Mouse (Mus musculus) spleen, postnatal 36 days (tissue): ENCODE results near the gene Ect2.

Experiments used
- DNase-seq, 2 experiments: peaks; one replicate each; pipeline ENCODE4 v3.0.0; 2022; ENCODE audit warnings: low spot score in 2 of 2, mixed read lengths in 1 of 2

The Ect2 gene

DNA sequence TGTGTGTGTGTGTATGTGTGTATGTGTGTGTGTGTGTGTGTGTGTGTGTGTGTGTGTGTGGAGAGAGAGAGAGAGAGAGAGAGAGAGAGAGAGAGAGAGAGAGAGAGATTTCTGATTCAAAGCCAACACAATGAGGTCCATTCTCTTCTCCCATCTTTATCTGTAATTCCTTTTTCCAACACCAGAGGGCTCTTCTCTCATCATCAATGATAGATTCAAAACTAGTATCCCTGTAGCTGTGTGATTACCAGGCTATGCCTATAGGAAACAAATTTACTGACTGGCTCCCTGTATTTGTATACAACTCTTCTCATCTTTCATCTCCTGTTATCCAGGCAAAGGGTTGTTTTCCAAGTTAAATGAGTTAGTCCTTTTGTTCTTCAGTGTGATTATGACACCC, 86.5 kb downstream of the Ect2 start:
- no peak for DNase-seq

DNA sequence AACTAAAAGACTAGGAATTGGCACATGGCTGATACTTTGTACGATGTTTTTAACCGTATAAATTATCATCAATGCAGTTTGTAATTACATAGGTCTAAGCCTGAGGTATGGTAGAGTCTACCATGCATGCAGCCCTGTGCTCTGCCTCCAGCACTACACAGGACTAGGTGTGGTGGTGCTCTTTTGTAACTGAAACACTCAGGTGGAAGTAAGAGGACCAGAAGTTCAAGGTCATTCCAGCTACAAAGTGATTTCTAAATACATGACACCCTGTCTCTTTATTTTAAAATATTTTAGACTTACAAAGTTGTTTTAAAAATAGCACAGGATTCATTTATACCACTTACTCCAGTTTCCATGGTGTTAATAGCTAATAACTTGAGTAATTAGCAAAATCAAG, 88.8 kb downstream of the Ect2 start:
- no peak for DNase-seq

DNA sequence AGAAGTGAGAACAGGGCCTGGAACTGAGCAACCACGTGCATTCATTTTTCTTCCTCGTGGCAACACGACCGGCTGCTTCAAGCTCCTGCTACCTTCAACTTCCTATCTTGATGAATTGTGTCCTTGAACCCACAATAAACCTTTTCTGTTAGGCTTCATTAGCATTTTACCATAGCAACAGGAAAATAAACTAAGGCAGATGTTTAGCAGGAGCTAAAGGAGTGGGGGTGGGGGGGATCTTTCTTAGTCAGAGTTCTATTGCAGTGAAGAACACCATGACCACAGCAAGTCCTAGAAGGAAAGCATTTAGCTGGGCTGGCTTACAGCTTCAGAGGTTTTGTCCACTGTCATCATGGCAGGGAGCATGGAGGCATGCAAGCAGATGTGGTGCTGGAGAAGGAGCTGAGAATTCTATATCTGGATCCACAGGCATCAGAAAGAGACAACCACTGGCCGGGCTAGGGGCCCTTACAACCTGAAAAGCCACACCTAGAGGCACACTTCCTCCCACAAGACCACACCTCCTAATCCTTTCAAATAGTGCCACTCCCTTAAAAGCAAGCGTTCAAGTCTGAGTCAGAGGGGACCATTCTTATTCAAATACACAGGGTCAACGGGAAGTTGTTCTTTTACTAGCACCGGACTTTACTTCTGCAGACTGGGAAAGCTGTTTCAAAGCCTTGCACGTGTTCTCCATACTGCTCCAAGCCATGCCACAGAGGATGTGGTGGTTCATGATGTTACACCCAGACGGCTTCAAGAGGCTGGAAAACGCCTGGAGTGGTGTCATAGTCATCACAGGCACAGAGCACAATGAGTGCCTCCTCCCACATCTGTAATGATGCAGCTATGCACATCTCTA, 90.0 kb downstream of the Ect2 start:
- no peak for DNase-seq

DNA sequence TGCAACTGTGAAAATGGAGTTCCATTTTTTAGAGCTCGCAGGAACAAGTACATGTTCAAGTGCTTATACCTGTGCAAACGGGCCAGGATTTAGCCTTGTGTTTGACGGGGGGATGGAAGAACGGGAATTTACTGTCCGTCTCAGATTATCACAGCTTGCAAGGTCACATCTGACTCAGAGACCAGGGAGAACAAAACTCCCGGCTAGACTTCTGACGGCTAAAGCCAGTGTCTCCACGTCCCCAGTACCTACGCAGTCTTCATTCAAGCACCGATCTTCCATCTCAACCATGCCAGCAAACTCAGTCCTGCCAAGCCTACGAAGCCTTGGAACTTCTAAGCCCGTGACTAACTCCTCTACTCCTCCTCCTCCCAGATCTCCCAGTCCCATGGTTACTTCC, 93.2 kb downstream of the Ect2 start:
- no peak for DNase-seq

DNA sequence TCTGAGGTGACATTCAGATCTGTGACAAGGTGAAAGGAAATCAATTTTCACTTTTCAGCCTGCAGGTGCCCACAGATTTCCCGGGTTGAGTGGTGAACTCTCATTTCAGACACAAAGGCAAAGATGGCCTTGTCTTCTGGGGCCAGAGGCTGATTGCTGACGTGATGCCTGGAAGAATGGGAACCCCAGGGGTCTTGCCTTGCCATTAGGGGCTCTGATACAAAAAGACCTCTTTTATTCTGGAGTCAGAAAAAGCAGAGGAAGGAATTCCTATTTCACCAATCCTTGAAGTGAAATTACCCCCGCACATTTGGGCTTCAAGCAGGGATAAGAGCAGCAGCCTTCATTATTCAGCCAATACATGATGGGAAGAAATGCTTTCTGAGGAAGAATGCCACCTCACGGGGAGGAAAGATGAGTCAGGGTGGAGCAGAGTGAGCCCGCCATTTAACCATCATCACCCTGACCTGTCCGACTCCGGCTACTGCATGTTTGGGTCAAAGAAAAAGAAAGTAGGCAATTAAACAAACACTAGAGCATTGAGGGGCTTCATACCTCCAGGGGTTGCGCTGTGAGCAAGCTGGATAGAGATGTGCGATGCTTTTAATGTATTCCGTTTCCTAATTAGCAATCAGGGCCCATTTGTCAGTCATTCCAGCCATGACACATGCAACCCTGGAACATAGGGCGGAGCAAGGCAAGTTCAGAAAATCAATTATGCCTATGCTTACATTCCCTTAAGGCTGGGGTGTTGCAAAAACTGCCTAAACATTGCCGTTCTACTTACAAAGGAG, 94.0 kb downstream of the Ect2 start:
- DNase-seq = no peak

DNA sequence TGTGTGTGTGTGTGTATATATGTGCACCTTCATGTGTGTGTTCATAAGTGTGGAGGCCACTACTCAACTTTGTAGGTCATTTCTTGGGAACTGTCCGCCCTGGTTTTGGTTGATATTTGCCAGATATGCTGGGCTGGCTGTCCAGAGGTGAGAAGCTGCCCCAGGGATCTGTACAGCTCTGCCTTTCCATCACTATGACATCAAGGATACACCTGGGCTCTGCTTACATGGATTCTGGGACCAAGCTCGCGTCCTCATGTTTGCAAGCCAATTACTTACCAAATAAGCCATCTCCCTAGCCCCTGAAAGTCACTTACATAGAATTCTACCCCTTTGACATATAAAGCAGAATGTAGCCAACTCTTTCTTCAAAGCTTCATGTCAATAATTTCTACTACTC, 98.2 kb downstream of the Ect2 start:
- DNase-seq = no peak

DNA sequence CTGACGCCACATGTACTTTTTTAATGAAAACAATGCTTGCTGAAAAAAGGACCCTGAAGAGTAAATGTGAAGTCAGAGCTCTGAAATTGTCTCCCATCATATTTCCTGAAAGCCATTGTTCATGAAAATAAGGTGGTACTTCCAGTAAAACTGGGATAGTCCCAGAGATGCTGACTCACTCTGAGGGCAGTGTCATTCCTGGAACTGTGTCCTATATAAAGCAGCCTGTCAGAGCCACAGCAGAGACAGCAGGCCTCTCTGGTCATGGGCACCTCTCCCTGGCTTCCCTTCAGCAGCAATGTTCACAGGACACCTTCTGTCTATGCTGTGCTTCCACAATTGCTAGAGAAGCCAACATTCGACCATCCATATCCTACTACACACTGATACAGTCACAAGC, 98.9 kb downstream of the Ect2 start:
- DNase-seq = no peak
